Mouse (Mus musculus): Measurements from ENCODE around the gene Fras1.

Gene Fras1

DNA sequence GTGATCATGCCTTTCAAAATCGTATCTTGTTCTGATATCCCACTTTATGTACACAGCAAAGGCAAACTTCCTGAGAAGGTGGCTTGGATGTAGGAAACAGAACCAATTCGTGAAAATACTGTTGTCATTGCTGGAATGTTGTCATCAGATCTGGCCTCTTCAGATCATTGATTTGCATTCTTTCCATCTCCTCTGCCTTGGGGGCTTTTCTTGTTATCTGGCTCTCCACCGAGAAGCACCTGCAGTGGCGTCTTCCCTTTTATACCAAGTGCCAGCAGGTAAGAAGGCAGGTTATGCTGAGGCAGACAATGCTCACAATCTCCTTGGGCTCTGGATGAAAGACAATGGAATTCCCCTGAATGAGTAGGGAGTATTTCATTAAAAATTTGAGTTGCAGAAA is 108.3 kb downstream of the Fras1 start:
- no peak for DNase-seq (ENCODE audit: low spot score in 2 of 2)

DNA sequence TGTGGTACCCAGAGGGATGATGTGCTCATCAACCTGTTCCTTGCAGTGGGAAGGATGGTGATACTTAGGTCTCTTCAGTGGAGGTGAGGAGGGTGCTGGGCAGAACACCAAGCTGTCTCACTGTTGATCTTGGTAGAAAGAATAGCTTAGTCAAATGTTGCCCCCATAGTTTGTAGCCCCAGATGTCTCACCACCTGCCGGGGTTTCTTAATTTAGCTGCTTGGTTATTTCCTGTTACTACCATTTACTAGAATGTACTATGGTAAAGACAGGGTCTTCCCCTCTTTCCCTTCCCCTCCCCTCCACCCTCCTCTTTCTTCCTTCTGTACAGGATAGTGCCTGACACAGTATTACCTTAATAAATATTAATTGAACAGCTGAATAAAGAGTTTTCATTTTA is 118.7 kb downstream of the Fras1 start:
- DNase-seq (ENCODE audit: low spot score in 2 of 2), result no peak

DNA sequence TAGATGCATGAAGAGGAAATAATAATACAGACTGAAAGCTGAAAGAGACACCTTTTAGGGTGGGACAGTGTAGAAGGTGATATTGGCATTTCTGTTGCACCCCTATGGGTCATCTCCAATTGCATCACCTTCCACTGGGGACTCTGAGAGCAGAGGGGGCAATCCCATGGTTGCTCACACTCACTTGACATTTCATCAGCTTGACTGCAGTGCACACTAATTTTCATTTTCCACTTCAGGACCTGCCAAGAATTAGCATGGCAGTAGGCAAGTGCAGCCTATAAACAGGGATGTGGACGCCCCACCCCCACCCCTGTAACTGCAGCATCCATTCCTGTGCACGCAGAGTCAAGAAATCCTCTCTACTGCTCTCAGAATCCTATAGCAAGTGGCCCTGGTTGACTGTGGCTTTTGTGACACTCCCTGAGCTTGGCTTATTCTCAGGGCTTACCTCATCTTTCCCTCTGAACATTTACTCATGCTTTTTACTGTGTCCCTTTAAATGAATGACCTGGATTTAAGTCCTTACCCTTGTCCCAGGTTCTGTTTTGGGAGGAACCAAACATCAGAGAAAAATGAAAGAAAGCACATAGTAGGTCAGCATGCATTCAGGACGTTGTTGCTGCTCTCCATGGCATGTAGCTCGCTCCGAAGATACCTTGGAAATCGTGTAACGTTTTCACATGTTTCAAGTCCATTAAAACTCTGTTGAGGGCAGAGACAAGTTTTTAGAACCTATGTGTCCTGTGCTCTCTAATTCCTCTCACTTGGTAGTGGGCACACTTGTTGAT is 120.9 kb downstream of the Fras1 start:
- no peak for DNase-seq (ENCODE audit: low spot score in 2 of 2)

DNA sequence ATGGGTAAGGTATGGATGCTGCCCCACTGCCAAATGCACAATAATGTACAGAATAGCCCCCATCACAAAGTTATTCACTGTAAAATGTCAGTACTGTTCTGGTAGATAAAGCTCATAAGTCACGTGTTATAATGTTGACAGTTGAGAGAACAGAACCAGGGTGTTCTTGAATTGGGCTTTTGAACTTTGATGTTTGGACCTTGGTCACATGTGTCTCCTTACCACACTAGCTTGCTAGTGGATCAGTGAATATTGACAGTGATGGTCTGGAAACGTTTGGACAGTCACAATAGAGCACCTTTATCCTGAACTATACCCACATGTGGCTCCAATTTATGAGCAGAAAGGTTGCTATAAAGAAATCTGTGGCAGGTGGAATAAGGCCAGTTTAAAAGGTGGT is 124.3 kb downstream of the Fras1 start:
- DNase-seq (ENCODE audit: low spot score in 2 of 2), result no peak

DNA sequence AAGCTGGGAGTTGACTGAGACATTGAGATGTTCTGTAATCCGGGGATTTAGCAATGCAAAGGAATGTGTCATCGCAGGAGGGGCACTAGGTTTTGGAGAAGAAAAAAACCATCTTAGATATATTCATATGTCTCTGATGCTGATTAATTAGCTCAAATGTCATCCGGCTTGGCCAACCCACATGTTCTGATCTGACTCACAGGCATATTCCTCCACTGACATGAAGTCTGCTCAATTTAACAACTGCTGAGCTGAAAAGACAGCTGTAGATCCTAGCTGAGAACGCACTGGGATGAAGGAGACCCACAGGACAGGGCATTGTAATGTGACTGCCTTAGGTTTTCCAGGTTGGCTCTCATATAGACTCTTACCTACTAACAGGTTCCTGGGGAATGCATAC is 128.0 kb downstream of the Fras1 start:
- no peak for DNase-seq (ENCODE audit: low spot score in 2 of 2)

DNA sequence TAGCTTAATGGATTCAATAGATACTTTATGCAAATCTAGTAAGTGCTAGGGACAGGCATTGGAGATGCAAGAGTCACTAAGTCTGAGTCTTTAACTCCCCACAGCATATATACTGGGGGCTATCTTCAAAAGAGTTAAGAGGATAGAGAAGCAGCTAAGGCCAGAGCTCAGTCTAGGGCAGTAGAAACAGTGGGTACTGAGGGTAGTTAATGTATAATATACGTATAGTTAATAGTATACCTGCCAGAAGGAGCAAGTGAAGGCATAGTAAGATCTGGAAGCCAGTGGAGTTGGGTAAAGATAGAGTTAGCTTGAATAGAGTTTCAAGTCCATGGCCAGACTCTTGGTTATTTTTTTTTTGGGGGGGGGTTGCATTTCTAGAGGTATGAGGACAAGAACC is 128.6 kb downstream of the Fras1 start:
- no peak for DNase-seq (ENCODE audit: low spot score in 2 of 2)

DNA sequence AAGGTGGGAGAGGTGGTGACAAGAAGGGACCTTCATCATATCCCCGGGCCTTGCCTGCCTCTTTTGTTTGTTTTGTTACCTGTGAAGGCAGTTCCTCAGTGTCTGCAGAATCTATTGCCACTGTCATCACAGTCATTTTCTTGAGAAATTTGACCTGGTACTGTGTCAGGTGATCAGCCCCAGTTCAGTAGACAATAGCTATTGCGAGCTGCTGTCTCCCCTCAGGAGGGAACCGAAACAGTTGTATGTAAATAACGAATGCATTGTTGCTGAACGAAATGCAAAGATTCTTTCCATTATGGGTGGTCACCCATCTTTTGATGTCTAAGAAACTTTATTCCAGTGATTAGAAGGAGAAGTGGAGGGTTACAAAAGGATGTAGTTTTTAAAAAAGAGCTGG is 137.2 kb downstream of the Fras1 start:
- DNase-seq (ENCODE audit: low spot score in 2 of 2), result no peak

DNA sequence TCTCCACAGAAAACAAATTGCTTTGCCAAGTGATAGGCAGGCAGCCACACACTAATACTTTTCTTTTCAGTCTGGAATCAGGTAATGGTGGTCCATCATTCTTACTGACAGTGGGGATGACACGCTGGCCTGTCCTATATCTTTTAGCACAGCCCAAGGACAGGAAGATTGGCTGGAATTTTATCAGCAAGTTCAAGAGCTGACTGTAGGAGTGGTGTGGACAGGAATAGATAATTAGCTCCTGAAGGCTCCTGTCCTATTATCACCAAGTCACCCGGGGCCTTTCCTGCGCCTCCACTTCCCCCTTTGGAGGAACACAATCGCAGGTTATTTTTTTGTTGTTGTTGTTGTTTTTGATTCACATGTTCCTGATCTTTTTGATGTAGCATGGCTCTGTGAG is 139.6 kb downstream of the Fras1 start:
- no peak for DNase-seq (ENCODE audit: low spot score in 2 of 2)

DNA sequence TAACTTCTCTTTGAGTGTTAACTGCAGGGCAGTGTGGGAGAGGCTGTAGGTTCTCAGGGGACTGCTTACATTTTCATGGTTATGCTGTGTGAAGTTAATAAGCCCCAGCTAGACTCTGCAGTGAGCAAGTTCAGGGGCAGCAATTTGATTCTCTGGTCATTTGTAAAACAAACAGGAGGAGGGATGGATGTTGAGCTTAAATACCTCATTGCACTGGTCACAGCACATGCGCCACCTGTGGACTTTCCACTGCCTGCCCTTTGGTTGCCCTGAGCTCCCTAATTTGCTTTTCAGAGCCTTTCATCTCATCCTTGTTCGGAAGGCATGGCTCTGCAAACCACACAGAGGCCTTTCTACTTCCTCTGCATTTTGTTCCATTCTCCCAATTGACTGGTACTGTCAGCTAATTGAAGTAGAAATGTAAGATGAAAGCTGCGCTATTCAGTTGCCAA is 142.1 kb downstream of the Fras1 start:
- no peak for DNase-seq (ENCODE audit: low spot score in 2 of 2)

DNA sequence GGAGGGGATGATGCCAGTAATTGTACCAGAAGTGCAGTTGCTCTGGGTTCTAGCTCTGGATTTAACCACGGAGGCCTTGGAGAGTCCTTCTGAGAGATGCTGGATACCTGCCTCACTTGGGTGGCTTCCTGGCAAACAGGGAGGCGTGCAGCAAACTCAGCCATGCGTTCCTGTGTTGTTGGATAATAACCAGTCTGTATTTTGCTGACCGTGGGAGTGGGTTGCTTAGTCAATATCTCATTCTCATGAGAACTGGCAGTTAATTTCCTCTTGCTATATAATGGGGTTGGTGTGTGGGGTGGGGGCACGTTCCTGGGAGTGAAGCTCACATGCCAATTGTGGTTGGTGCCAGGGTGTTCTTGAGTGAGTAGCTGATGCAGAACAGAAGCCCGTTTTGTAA is 142.6 kb downstream of the Fras1 start:
- no peak for DNase-seq (ENCODE audit: low spot score in 2 of 2)

DNA sequence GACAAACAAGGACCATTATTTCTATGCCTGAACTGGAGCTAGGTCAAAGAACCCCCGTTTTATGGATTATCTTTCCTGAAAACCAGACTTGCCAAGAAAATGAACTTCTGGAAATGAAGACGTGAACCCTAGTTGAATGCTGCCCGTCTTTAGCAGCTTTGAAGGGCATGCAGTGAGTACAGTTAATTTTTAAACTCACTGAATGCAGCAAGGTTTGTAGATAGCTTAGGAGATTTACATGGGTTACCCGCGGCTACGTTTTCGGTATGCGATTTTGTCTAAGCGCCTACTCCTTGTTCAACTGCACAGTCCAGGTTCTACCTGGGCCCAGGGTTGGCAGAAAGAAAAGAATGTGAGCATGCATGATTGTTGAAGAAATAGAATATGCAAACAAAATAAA is 147.8 kb downstream of the Fras1 start:
- no peak for DNase-seq (ENCODE audit: low spot score in 2 of 2)

DNA sequence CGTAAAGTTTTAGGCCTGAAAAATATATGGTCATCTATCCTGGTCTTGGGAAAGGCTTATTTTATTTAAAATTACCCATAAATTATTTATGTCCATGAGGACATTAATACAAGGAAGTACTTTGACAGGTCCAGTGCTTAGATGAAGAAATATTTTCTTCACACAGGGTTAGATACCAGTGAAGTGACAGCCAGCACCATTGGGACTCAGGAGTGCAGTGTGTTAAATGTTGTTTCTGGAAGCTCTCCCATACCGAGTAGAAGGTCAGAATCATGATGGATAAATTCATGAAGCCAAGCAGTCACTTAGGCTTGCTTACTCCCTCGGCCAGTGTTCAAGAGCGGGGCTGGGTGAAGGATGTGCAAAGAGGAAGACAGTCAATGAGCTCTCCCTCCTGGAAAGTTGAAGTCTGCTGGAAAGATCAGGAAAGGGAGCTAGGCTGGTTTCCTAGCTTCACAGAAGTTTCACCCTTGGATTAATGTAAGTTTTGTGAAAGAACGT is 149.2 kb downstream of the Fras1 start:
- DNase-seq (ENCODE audit: low spot score in 2 of 2), result no peak

DNA sequence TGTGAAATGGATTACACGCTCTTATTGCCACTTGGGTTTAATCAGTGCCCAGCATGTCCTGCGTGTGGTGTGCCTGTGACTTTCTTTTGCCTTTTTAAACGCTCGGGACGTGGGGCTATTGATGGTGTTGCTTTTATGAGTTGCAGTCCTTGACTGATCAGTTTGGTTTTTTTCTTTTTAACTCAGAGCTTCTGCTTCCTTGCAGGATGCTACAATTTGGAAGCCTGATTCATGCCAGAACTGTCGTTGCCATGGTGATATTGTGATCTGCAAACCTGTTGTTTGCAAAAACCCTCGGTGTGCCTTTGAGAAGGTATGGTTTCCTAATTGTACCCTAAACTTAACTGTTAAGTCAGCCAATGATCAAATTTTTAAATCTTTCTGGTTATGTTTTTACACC is 154.5 kb downstream of the Fras1 start:
- no peak for DNase-seq (ENCODE audit: low spot score in 2 of 2)

DNA sequence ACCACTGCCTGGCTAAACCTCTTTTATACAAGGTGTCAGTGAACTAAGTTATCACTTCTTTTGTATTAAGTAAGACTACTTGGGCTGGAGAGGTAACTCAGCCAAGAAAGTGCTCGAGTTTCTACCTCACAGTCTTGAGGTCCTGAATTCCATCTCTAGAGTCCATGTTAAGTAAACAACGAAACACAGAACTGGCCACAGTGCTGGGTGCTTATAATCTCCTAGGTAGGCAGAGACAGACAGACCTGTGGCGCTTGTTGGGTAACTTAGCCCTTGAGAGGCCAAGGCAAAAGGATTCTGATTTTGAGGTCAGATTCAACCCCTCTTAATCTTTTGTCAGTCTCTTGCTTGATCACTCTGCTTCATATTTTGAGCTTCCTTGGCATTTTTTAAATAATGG is 156.8 kb downstream of the Fras1 start:
- no peak for DNase-seq (ENCODE audit: low spot score in 2 of 2)

DNA sequence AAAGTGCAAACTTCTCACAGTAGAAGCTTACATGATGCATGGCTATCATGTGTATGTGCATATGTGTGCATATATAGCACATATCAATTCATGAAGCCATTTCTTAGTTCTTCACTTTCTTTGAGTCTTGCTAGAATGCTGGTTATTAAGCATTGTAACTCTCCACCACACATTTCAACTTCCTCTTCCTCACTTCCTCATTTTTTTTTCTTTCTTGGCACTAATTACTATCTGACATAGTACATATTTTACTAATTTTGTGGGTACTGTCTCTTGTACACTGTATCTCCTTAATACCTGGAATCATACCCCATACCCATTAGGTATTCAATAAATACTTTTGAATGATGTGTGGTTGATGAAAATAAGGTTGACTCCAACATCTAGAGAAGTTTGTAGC is 158.2 kb downstream of the Fras1 start:
- DNase-seq (ENCODE audit: low spot score in 2 of 2), result no peak

DNA sequence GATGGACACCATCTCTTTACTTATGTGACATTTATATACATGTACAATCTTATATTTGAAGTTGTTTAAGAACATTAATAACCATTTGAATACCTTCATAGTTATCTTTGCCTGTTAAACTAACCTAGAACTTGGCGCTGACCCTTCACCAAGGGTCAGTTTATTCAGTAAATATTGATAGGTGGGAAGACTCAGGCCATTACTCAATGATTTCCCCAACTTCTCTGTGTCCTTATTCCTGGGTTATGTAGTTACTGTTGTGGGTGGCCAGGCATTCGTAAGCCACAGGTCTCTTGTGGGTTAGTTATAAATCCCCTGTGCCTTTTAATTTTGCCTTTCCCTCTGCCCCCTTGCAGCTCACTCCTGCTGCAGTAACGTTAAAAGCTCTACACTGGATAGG is 162.8 kb downstream of the Fras1 start:
- no peak for DNase-seq (ENCODE audit: low spot score in 2 of 2)

DNA sequence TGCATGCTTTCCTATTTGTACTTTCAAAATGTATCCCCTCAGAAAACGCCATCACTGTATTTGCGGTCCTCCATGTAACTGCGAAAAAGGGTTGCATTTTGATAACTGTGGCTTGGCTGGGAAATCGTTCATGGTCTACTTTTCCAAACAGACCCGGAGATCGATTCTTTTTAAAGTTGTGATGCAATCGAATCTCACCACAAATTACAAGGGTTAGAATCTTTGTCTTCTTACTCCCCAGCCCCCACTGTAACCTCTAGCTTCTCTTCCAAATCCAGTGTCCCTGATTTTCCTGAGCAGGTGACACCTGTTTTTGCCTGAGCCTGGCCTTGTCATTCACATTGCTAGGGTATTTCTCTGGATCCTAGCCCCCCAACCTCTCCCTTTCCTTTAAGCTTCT is 163.2 kb downstream of the Fras1 start:
- DNase-seq (ENCODE audit: low spot score in 2 of 2), result no peak

DNA sequence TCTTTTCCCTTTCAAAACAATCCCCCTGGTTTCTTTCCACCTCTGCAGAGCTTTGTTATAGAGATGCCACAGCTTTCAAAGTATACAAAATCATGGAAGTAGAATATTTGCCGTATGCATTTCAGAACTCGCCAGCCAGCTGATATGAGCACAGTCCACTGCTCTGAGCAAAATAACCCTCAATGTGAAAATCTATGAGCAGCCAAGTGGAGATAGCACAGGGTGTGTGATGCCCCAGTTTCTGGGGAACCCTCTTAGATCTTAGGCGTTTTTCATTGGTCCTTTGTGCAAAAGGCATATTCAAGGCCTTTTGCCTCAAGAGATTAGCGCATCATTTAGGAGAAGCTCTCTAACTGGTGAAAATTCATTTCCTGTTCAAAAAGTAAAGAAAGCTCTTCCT is 170.4 kb downstream of the Fras1 start:
- no peak for DNase-seq (ENCODE audit: low spot score in 2 of 2)

DNA sequence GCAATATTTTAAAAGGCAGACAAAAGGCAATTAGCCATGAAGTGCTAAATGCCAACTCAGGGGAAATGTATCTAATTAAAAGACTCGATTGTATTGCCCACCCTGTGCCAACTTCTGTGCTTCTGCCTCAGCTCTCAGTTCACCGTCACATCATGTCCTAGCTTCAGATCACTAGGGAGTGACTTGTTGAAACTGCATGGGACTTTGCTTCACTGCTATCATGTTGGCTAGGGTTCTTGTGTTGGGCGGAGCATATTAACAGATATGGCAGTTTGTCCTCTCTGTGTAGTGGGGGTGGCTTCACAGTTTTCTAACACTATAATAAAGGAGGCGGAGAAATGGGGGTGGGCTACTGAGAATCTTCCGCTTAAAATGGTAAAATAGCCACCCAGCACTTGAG is 172.2 kb downstream of the Fras1 start:
- no peak for DNase-seq (ENCODE audit: low spot score in 2 of 2)

DNA sequence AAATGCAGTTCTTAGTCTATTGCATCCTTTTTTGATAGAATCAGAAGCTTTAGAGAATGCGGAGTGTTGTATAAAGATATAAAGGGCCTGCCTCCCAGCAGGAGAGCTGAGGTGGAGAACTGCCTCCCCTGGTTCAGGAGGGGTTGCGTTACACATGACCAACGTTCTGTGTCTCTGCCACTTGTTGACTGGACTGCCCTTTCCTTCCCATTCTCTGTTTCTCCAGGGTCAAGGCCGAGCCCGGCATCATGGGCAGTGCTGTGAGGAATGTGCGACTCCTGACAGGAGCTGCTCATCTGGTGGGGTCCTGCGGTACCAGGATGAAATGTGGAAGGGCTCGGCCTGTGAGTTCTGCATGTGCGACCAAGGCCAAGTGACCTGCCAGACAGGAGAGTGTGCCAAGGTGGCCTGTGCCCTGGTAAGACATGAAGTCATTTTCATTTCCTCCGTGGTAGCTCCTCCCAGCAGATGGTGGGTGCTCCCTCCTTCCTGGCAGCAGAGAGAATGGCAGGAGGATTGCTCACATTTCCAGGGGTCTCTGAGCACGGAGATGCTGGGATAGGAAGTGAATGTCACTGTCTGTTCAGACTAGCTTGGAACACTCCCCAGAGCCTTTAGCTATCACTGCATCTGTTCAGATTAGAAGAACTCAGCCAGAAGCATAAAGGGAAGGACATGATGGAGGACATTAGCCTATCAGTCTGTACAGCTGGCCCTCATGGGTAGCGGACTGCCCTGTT is 181.4 kb downstream of the Fras1 start:
- DNase-seq (ENCODE audit: low spot score in 2 of 2), result no peak

DNA sequence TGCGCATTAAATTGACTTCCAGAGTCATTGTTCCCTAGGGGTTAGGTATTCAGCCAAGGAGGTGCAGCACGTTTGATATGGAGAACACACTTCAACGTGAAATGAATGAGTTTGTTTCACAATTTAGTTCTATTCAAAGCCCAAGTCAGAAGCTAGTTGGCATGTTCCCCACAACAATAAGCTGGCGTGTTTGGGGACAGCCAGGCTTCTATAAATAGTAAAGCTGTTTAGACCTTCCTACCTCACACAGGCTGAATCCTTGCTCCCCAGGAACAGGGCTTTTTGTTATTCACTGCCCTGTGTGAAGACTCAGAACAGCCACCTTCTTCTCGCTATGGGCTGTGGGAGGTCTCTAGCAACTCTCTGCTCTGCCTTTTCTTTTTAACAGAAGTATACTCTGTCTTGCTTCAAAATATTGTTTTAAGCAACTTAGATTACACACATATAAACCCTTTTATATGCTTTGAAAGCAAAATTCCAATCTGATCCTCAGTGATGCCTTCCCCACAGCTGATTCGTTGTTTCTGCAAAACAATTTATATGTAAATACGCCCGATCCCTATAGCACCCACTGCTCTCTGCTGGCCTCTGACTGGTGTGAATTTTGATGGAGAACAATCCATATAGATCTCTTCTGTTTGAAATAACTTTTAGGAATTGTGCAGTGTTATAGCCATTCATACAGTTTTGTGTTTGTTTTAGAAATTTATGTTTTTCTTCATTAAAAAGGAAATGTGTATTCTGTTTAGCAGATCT is 184.5 kb downstream of the Fras1 start:
- DNase-seq (ENCODE audit: low spot score in 2 of 2), result no peak

DNA sequence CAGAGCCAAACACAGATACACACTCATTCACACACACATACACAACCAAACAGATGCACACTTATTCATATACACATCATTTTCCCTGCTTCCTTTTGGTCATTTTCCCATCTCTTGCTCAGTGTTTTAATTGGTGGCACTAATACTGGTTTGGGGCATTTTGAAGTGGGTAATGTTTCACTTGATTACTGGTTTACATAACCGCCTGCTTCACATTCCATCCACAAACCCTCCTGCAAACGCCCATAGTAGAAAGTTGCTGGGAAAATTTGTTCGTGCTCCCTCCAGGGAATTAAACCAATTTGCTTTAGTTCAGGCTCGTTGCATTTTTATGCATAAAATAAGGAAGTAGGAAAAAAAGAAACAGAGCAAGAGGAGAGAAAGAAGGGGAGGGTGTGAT is 200.8 kb downstream of the Fras1 start:
- DNase-seq (ENCODE audit: low spot score in 2 of 2), result no peak

DNA sequence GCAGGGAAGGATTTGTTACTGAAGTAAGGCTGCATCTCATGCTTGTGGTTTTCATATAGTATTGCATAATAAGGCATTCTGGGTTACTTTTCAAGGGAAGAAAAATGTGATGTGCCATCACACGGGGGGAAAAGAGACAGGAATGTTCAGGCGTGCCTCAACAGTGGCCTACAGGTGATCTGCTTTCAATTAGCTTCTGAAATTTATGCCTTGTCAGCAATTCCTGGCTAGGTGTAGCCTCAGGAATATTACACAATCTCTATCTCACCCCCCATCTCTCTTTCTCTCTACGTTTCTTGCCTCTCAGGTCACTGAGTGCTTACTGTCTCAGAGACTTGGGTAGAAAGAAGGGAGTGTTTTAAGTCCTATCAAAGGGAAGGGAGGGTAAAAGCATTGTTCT is 204.9 kb downstream of the Fras1 start:
- no peak for DNase-seq (ENCODE audit: low spot score in 2 of 2)

Data from urinary bladder, postnatal 36 days (tissue).